Comparison of ENCODE assay signal across 18 mouse cellular contexts in genomic region chr8:95974889-95975288, GRCm38 (mm10).
DNase-seq lines count a peak whose midpoint lies in the region; ATAC-seq and TF ChIP-seq lines count a peak whose summit lies in the region.
"Had no signal": no experiment of that assay in that cellular context is flagged by ENCODE, and none has a peak within 500 bp of the region (broad histone marks: within the 10 kb centered on the region; RNA-seq: fewer than 3 reads in every experiment).

No protein-coding gene starts in this region.

- H3K4me3 ChIP-seq in hindbrain, postnatal 0 days (ENCODE audit: low read length) = no peak overlapping the region
- H3K4me3 ChIP-seq in hindbrain, embryonic 16.5 days (ENCODE audit: low read length) = no peak overlapping the region
- no peak overlapping the region for H3K4me3 ChIP-seq in neural tube, embryonic 11.5 days (ENCODE audit: low read depth, low read length)
- no peak overlapping the region for H3K4me3 ChIP-seq in neural tube, embryonic 15.5 days (replicated peaks)
- H3K4me3 ChIP-seq in stomach, postnatal 0 days (ENCODE audit: low read depth, low read length) = no peak overlapping the region
- H3K4me3 ChIP-seq: limb, embryonic 12.5 days; midbrain, embryonic 10.5 days; neural tube, embryonic 12.5 days had no signal

- no peaks in the 10 kb centered on the region for H3K36me3 ChIP-seq in hindbrain, postnatal 0 days (ENCODE audit: insufficient read depth, low read length)
- H3K36me3 ChIP-seq in hindbrain, embryonic 16.5 days (ENCODE audit: control insufficient read depth, insufficient read depth, low read length) = no peaks in the 10 kb centered on the region
- no peaks in the 10 kb centered on the region for H3K36me3 ChIP-seq in neural tube, embryonic 11.5 days (ENCODE audit: control insufficient read depth, insufficient read depth, low read length)
- H3K36me3 ChIP-seq in neural tube, embryonic 15.5 days = no peaks in the 10 kb centered on the region
- H3K36me3 ChIP-seq in stomach, postnatal 0 days (ENCODE audit: control insufficient read depth, insufficient read depth, low read length) = no peaks in the 10 kb centered on the region
- H3K36me3 ChIP-seq: limb, embryonic 12.5 days; midbrain, embryonic 10.5 days; neural tube, embryonic 12.5 days had no signal

- 17% methylated on average over 4 of the region's 4 CpGs for WGBS in hindbrain, postnatal 0 days
- WGBS in hindbrain, embryonic 16.5 days = 20% methylated on average over 4 of the region's 4 CpGs
- WGBS in neural tube, embryonic 11.5 days = 21% methylated on average over 4 of the region's 4 CpGs
- 19% methylated on average over 4 of the region's 4 CpGs for WGBS in neural tube, embryonic 15.5 days
- WGBS in stomach, postnatal 0 days = 16% methylated on average over 4 of the region's 4 CpGs

- H3K4me2 ChIP-seq in hindbrain, postnatal 0 days (ENCODE audit: low read depth, low read length) = no peak overlapping the region
- H3K4me2 ChIP-seq in hindbrain, embryonic 16.5 days (ENCODE audit: low read length) = no peak overlapping the region
- H3K4me2 ChIP-seq in neural tube, embryonic 11.5 days (ENCODE audit: low read depth) = no peak overlapping the region
- H3K4me2 ChIP-seq in neural tube, embryonic 15.5 days = no peak overlapping the region
- no peak overlapping the region for H3K4me2 ChIP-seq in stomach, postnatal 0 days (replicated peaks; ENCODE audit: low read depth)
- H3K4me2 ChIP-seq: neural tube, embryonic 12.5 days had no signal

- H3K27ac ChIP-seq in hindbrain, postnatal 0 days = no peak overlapping the region
- no peak overlapping the region for H3K27ac ChIP-seq in hindbrain, embryonic 16.5 days (ENCODE audit: low read depth, low read length)
- no peak overlapping the region for H3K27ac ChIP-seq in neural tube, embryonic 11.5 days (ENCODE audit: low read depth, low read length)
- no peak overlapping the region for H3K27ac ChIP-seq in neural tube, embryonic 15.5 days (replicated peaks)
- no peak overlapping the region for H3K27ac ChIP-seq in stomach, postnatal 0 days (replicated peaks)
- H3K27ac ChIP-seq: limb, embryonic 12.5 days; midbrain, embryonic 10.5 days; neural tube, embryonic 12.5 days had no signal

- no peaks in the 10 kb centered on the region for H3K27me3 ChIP-seq in hindbrain, postnatal 0 days (ENCODE audit: insufficient read depth, low read length)
- no peaks in the 10 kb centered on the region; the same call in 1 of the 2 replicates for H3K27me3 ChIP-seq in hindbrain, embryonic 16.5 days (replicated peaks; ENCODE audit: control insufficient read depth, insufficient read depth, low read length)
- H3K27me3 ChIP-seq in neural tube, embryonic 11.5 days (ENCODE audit: control insufficient read depth, insufficient read depth, low read length) = no peaks in the 10 kb centered on the region
- no peaks in the 10 kb centered on the region for H3K27me3 ChIP-seq in neural tube, embryonic 15.5 days (replicated peaks)
- no peaks in the 10 kb centered on the region for H3K27me3 ChIP-seq in stomach, postnatal 0 days (ENCODE audit: control insufficient read depth, insufficient read depth, low read length)
- H3K27me3 ChIP-seq: limb, embryonic 12.5 days; neural tube, embryonic 12.5 days had no signal

- no peaks in the 10 kb centered on the region for H3K4me1 ChIP-seq in hindbrain, postnatal 0 days (ENCODE audit: insufficient read depth, low read length)
- no peaks in the 10 kb centered on the region for H3K4me1 ChIP-seq in hindbrain, embryonic 16.5 days (ENCODE audit: control insufficient read depth, insufficient read depth, low read depth, low read length)
- H3K4me1 ChIP-seq in neural tube, embryonic 11.5 days (ENCODE audit: control insufficient read depth, insufficient read depth, low read length) = no peaks in the 10 kb centered on the region
- H3K4me1 ChIP-seq in neural tube, embryonic 15.5 days = no peaks in the 10 kb centered on the region
- no peaks in the 10 kb centered on the region for H3K4me1 ChIP-seq in stomach, postnatal 0 days (replicated peaks; ENCODE audit: control insufficient read depth, insufficient read depth)
- H3K4me1 ChIP-seq: midbrain, embryonic 10.5 days had no signal

- TF ChIP-seq EP300 in stomach, postnatal 0 days (optimal IDR thresholded peaks at IDR 0.05) = no peak

- no peak overlapping the region for H3K9ac ChIP-seq in hindbrain, postnatal 0 days (replicated peaks; ENCODE audit: low read length)
- no peak overlapping the region for H3K9ac ChIP-seq in hindbrain, embryonic 16.5 days (ENCODE audit: low read depth, low read length)
- no peak overlapping the region for H3K9ac ChIP-seq in neural tube, embryonic 11.5 days (ENCODE audit: low read length)
- no peak overlapping the region for H3K9ac ChIP-seq in neural tube, embryonic 15.5 days (replicated peaks)
- no peak overlapping the region for H3K9ac ChIP-seq in stomach, postnatal 0 days (ENCODE audit: low read length)
- H3K9ac ChIP-seq: limb, embryonic 12.5 days; neural tube, embryonic 12.5 days had no signal

- TF ChIP-seq CTCF in hindbrain, postnatal 0 days (IDR thresholded peaks at IDR 0.05; ENCODE audit: low read depth) = peak; percentile 77
- peak; percentile 70 for TF ChIP-seq CTCF in stomach, postnatal 0 days (IDR thresholded peaks at IDR 0.05; ENCODE audit: low read depth)

- no peak for ATAC-seq in hindbrain, postnatal 0 days
- ATAC-seq in hindbrain, embryonic 16.5 days = no peak
- ATAC-seq in neural tube, embryonic 11.5 days (ENCODE audit: insufficient read depth, low FRiP score, low TSS enrichment) = 0 out of 2 replicates have a peak, but pooled peaks have one; percentile 9
- no peak for ATAC-seq in neural tube, embryonic 15.5 days (ENCODE audit: low FRiP score)
- no peak for ATAC-seq in stomach, postnatal 0 days (ENCODE audit: low FRiP score, low TSS enrichment)

- DNase-seq in embryo, embryonic 10 days (ENCODE audit: low spot score) = peak; percentile 56
- no peak for DNase-seq in embryo, embryonic 9.5 days (ENCODE audit: extremely low spot score)
- peak; percentile 73 for DNase-seq in hindbrain, postnatal 0 days (ENCODE audit: low spot score)
- DNase-seq in neural tube, embryonic 11.5 days (ENCODE audit: low spot score) = no peak
- DNase-seq in stomach, postnatal 0 days (ENCODE audit: low spot score) = no peak
- no peak for DNase-seq in heart, adult 8-10 months (ENCODE audit: low spot score)
- DNase-seq: adrenal gland, postnatal 36 days; cerebellum, postnatal 25 days; heart, postnatal 36 days; kidney, adult 8-10 months; lung, adult 2 months; right cerebral cortex, adult 18-20 months; thymus, postnatal 4 days had no signal

- H3K9me3 ChIP-seq in hindbrain, postnatal 0 days (ENCODE audit: low read length) = no peaks in the 10 kb centered on the region
- no peaks in the 10 kb centered on the region for H3K9me3 ChIP-seq in hindbrain, embryonic 16.5 days (ENCODE audit: control insufficient read depth, low read length)
- H3K9me3 ChIP-seq in neural tube, embryonic 11.5 days (ENCODE audit: control insufficient read depth, low read length) = no peaks in the 10 kb centered on the region
- no peaks in the 10 kb centered on the region for H3K9me3 ChIP-seq in neural tube, embryonic 15.5 days (replicated peaks)
- no peaks in the 10 kb centered on the region for H3K9me3 ChIP-seq in stomach, postnatal 0 days (ENCODE audit: control insufficient read depth, low read length)
- H3K9me3 ChIP-seq: limb, embryonic 12.5 days; midbrain, embryonic 10.5 days; neural tube, embryonic 12.5 days had no signal

Comparison
In these comparisons a context has a peak if more than half of its experiments do, and no peak if none do; other contexts are left out.
1. DNase-seq: peak in embryo, embryonic 10 days (single experiment) and hindbrain, postnatal 0 days (single experiment); none in embryo, embryonic 9.5 days (single experiment), neural tube, embryonic 11.5 days (single experiment), stomach, postnatal 0 days (single experiment) and heart, adult 8-10 months (single experiment).